In the genomic region with DNA sequence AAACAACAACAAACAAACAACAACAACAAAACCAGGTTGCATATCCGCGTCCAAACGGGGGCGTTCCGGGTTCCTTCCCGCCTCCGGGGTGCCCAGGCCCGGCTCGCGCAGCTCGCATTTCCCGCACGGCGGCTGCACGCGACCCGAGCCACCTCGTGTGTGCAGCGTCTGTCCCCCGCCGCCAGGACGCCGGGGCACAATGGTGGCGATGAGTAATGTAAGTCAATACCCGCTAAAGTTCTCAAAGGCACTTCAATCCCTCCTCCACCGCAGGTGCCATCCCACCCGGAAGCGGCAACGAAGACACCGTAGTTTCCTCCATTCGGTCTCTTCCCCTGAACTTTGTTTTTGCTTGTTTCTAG, we compare ENCODE assay signal across 8 mouse cellular contexts. TPM values are rescaled to one million over a fixed set of nuclear protein-coding genes. Genes with fewer than 3 reads are reported as not detected.
A peak's percentile ranks its signal among the peaks of the same experiment; 100 is the strongest.
DNase-seq lines count a peak whose midpoint lies in the region; ATAC-seq and TF ChIP-seq lines count a peak whose summit lies in the region.

No protein-coding gene starts in this region.

- H3K36me3 ChIP-seq in macrophage (ENCODE audit: inconsistent target): no peaks in the 10 kb centered on the region

- peak overlapping the region; percentile 88 for H3K4me3 ChIP-seq in left cerebral cortex, adult 2 months
- H3K4me3 ChIP-seq in macrophage (ENCODE audit: inconsistent target): peak overlapping the region; percentile 75

- peak overlapping the region; percentile 99 for H3K27ac ChIP-seq in left cerebral cortex, adult 2 months
- peak overlapping the region; percentile 66 for H3K27ac ChIP-seq in macrophage

- intact Hi-C loops in left cerebral cortex, adult 2 months (cut with DNase I): loop anchor here (2.0 kb wide), 1 partner anchor 30 kb away; no protein-coding TSS in a partner anchor

- WGBS in macrophage (ENCODE audit: missing documents): under 1% methylated on average over 31 of the region's 31 CpGs

- peaks cover 50% of the 10 kb centered on the region for H3K79me2 ChIP-seq in macrophage (ENCODE audit: inconsistent target)

- ATAC-seq in activated CD4-positive, CD25-positive, alpha-beta regulatory T cell, adult 4 months: peak; percentile 73
- ATAC-seq in granulocyte monocyte progenitor cell, adult 5-6 weeks (replicated peaks; ENCODE audit: poor library complexity, severe bottlenecking): peak; percentile 61

- TF ChIP-seq CTCF in left cerebral cortex, adult 2 months (IDR thresholded peaks at IDR 0.05): no peak

- DNase-seq in left cerebral cortex, adult 2 months (ENCODE audit: extremely low spot score in 1 of 2, low spot score in 2 of 2): peak in 1 of 2 experiments; percentile 57
- DNase-seq in left cerebral cortex, adult 18-20 months (ENCODE audit: low spot score in 2 of 2): no peak
- peak; percentile 93 for DNase-seq in thymus, postnatal 0 days (ENCODE audit: low spot score)
- no peak for DNase-seq in kidney, postnatal 25 days
- DNase-seq in right cerebral cortex, postnatal 14 days: no peak

RNA-seq across cellular contexts. Expression of a gene that starts 0.4 kb away (rescaled TPM):
- total RNA-seq in left cerebral cortex, adult 2 months (2021): 10 to 100 TPM; 58.8 to 63.6 TPM
- 10 to 100 TPM; 54.9 to 57.5 TPM for total RNA-seq in left cerebral cortex, adult 18-20 months (2021)
- 10 to 100 TPM; 23.7 to 24.2 TPM for polyA plus RNA-seq in activated CD4-positive, CD25-positive, alpha-beta regulatory T cell, adult 4 months (2017; shearing (Covaris generic))
- 38.8 and 42.9 TPM in 2 replicates for total RNA-seq in granulocyte monocyte progenitor cell, adult 5-6 weeks (2014; fragmentation: Nextera tagmentation)
- total RNA-seq in granulocyte monocyte progenitor cell, adult 5-6 weeks (2017): 25.8 and 31.5 TPM in 2 replicates
- total RNA-seq in macrophage (2018; cell fraction: chromatin; rRNA removed): 100 to 1,000 TPM in 13 of 26 experiments, 10 to 100 TPM in 13; 47.1 to 130 (median 101) TPM
- total RNA-seq in macrophage (2018; cell fraction: cytosol; rRNA removed): 10 to 100 TPM; 17.4 to 30.4 (median 24.6) TPM
- total RNA-seq in macrophage (2018; cell fraction: nucleus; rRNA removed): 10 to 100 TPM; 32.3 to 96.0 (median 60.7) TPM
- 18.3 to 24.5 TPM (median 22.6 TPM) in 3 replicates for polyA plus RNA-seq in macrophage (2018)
- polyA plus RNA-seq in thymus, postnatal 0 days (2015; fragmentation: Nextera tagmentation; extraction: Ambion mirVana): 19.1 and 19.2 TPM in 2 replicates
